Mouse (Mus musculus) urinary bladder, adult 18-20 months (tissue): Measurements from ENCODE around the gene Etaa1.
"Not testable (repeated sequence)": the region's sequence is repeated elsewhere in the genome, so short reads cannot be mapped to it uniquely, and the experiment has no call there.

Experiments
- DNase-seq, 2 experiments: peaks; one replicate each; pipeline ENCODE4 v3.0.0; 2022; ENCODE audit warnings: low spot score in 2 of 2, mixed read lengths in 2 of 2

Etaa1 gene

DNA sequence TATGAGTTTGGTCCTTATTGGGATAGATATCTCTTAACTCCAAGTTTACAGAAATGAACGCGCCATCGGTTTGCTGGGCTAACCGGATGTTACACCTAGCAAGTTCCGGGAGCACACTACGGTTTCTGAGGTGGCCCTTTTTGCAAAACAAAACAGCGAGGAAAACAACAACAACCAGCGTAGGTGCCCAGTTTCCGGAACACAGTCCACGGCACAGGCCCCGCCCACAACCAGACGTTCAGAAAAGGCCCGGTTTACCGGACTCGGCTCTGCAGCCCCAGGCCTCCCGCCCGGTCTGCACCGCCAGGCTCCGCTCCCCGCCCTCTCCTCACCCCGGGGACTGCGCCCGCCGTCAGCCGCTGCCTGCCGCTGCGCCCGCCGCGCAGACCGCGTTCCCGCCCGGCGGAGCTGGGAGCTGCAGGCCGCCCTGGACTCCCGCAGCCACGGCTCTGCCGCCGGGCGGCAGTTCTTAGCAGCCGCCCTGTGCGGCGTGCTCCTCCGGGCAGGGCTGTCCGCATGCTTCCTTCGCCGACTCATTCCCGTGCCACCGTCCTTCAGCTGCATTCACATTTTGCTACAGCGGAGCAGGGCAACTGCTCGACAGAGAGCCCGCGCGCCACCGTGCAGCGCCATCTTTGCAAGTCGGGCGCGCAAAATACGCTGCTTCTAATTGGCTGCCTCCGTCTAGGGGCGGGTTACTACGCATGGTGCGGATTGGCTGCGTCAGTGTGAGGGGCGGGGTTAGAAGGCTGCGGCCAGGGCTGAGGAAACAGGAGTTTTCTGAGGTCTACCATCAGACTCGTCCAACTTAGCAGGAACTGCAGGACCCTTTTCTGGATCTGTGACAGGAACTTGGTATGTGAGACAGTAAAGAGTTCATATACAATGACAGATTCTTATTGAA, at the start of gene Etaa1:
TSS of gene Etaa1 (minus strand) at position 645 of the 904 bp plus-strand sequence.
- peak; percentile 88 to 91 for DNase-seq

DNA sequence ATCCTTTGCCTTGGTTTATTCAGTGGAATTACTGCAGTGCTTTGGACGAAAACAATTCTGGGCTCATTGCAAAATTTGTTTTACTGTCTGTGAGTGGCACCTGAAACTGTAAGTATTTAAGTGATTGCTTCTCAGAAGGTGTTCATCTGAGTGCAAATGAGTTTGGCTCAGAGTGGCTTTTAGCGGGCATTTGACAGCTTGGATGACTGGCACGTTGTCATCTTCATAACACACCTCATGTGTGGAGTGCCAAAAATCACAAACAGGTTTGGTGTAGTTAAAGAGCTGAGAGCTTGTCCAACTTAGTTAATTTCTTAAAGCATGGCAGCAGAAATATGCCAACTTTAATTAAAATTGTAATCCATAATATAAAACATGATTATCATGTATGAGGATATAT, 40.5 kb upstream of the Etaa1 start:
- no peak for DNase-seq

- no peak for DNase-seq
These were observed 38.6 kb upstream of the Etaa1 start for GRCm38 (mm10) chr11:17992311-17992710.

DNA sequence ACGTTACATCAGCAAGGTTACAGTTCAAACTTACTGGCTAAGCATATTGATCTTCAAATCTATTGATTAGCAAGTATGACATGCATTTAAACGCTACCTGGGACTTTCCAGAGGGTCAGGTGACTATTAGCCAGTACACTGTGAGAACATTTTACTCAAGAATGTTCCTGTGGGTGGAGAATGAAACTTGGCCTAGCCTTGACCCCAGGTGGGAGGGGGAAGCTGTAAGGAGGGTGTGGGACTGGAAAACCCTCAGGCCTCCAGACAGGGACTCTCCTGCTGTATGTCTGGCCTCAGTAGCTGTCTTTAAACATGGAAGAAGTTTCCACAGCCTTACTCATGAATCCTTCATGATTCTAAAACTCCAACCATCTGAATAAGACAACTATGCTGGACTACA, 29.7 kb upstream of the Etaa1 start:
- DNase-seq = no peak

DNA sequence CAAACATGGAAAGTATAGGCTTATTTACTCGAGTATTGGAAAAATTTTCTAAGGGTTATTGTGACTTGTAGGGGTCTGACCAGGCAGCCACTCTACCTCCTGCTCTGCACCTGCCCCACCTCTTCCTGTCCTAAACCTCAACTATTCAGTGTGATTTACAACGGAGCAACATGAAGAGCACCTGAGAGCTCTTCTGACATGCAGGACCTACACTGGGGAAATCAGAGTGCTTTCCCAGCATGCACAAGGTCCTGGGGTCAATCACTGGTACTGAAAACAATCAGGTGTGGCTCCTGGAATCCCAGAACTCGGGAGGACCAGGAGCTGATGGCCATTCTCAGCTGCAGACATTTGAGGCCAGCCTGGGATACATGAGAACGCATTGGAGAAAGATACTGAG, 27.6 kb upstream of the Etaa1 start:
- no peak for DNase-seq

DNA sequence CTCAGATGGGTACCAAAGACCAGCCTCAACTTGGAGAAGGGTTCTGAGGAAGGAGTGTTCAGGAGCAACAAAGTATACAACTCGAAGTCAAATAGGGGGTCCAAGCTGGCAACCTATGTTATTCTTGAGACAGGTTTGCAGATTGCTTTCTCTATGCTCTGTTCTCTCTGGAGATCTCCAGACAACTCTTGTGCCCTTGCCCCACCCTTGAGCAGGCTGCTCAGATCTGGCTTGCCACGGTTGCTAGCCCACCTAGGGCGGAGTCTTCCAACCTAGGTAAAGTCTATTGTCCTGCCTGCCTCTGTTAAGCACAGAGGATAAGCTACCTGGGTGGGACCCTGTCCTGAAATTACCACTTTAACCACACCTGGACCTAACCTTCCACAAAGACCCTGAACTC, 21.9 kb upstream of the Etaa1 start:
- DNase-seq = no peak

- DNase-seq = no peak
These were observed 884 bp downstream of the Etaa1 start for GRCm38 (mm10) chr11:17952791-17953190.

- DNase-seq = no peak
These were observed 2.3 kb downstream of the Etaa1 start for GRCm38 (mm10) chr11:17951336-17951735.

DNA sequence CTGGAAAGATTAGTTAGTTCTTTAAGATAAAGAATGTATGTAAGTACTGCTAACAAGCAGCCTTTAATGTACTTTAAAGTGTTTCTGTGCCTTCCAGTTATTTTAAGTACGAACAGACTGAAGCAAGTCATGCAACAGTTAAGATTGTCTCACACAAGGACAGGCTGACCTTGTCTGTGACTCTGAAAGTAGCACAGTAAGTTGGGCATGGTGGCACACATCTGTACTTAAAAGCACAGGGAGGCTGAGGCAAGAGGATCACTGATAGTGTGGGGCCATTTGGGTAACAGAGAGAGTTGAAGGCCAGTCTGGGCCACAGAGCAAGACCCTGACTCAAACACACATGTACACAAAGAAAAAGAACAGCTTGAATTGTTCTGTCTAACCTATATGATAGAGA, 14.5 kb downstream of the Etaa1 start:
- DNase-seq = no peak

DNA sequence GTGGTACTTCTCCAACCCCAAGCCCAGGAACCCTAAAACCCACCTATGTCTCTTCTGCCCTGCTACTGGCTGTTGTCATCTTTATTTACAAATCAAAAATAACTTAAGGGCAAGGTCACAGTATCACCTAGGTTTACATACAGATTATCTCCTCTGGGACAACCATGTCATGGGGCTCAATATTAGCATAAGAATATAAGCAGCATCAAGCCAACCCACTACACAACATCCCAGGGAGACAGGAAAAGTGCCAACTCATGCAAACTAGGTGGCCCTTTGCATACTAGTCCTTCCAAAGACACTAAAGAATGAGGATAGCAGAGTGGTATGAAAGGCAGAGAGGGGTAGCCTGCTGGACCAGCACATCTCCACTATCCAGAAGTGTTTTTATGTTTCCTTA, 15.7 kb downstream of the Etaa1 start:
- DNase-seq = no peak

DNA sequence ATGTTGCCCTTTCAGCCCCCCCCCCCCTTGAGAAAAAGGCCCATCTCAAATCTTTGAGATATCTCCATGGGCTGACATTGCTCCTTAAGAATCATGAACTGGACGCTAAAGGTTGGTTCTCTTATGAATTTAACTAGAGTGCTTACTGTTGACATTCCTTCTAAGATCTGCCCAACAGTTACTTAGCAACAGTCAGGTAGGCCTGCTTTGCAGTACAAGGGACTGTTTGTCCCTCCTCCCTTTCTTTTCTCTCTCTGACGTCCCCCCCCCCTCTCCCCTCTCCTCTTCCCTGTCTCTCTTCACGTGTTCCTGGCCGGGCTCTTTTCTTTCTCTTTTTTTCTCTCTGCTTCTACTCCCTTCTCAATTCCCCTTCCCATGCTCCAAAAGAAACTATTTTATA, 35.8 kb downstream of the Etaa1 start:
- no peak for DNase-seq

DNA sequence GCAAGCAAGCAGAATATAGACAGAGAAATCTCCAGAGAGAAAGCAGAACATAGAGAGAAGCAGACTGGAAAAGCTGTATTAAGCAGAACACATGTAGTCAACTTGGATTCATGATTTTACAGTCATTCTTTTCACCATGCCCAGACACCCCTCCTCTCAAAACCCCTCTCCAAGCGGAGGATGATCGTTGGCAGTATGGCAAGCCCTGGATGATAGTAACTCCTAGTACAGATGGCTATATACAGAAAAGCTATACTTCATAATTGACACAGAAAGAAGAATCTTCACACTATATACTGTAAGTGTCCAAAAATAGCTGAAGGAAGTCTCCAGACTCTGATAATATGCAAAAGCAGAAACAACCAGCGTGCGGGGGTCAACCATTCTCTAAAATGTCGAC, 36.6 kb downstream of the Etaa1 start:
- DNase-seq = no peak

GRCm38 (mm10) chr11:17916486-17916885, 37.2 kb downstream of the Etaa1 start:
- no peak for DNase-seq

GRCm38 (mm10) chr11:17900996-17901395, 52.7 kb downstream of the Etaa1 start:
- DNase-seq = not testable (repeated sequence)
